9 mouse cellular contexts compared by ENCODE assay signal in the genomic region with DNA sequence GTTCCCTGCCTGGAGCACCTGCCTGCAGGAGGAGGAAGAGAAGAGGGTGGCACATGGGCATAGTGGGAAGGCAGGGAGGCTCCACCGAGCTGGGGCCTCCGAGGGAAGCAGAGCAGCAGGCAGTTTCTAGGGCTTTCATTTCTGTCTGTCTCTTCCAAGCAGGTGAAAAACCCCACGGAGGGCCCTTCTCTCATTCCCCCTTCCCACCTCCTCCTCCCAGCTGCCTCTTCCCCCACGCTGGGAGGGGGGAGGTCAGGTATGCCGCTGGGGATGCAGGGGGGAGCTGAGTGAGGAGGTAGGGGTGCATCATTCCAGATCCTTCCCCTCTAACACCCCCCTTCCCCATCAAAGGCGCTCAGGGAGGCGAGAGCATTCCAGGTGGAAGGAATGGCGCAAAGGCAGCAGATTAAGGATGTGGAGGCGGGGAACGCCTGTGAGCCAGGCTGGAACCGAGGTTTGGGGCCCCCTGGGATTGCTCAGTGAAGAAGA. TPM values are rescaled to one million over a fixed set of nuclear protein-coding genes. Genes with fewer than 3 reads are reported as not detected.
DNase-seq lines count a peak whose midpoint lies in the region; ATAC-seq and TF ChIP-seq lines count a peak whose summit lies in the region.
"Had no signal": no experiment of that assay in that cellular context is flagged by ENCODE, and none has a peak within 500 bp of the region (broad histone marks: within the 10 kb centered on the region; RNA-seq: fewer than 3 reads in every experiment).

No protein-coding gene starts in this region.

- WGBS in kidney, embryonic 14.5 days, result 8% methylated on average over 11 of the region's 11 CpGs
- WGBS in forebrain, postnatal 0 days, result 6% methylated on average over 11 of the region's 11 CpGs
- WGBS in midbrain, embryonic 11.5 days, result 2% methylated on average over 10 of the region's 11 CpGs

- no peak overlapping the region for H3K9ac ChIP-seq in kidney, embryonic 14.5 days (ENCODE audit: low read depth, low read length)
- H3K9ac ChIP-seq in forebrain, postnatal 0 days, result no peak overlapping the region
- no peak overlapping the region for H3K9ac ChIP-seq in midbrain, embryonic 11.5 days (ENCODE audit: low read length)

- no peak overlapping the region for H3K4me3 ChIP-seq in kidney, embryonic 14.5 days (ENCODE audit: low read length)
- no peak overlapping the region for H3K4me3 ChIP-seq in forebrain, postnatal 0 days (ENCODE audit: low read depth, low read length)
- H3K4me3 ChIP-seq in midbrain, embryonic 11.5 days (ENCODE audit: low read depth, low read length), result no peak overlapping the region

- peak overlapping the region; percentile 24; the same call in 1 of the 2 replicates for H3K4me2 ChIP-seq in kidney, embryonic 14.5 days (replicated peaks; ENCODE audit: low read depth, low read length)
- no peak overlapping the region for H3K4me2 ChIP-seq in forebrain, postnatal 0 days (ENCODE audit: low read depth)
- no peak overlapping the region for H3K4me2 ChIP-seq in midbrain, embryonic 11.5 days

- no peak for ATAC-seq in kidney, embryonic 14.5 days (ENCODE audit: low FRiP score, low TSS enrichment)
- peak; percentile 80; the same call in 1 of the 2 replicates for ATAC-seq in forebrain, postnatal 0 days
- ATAC-seq in midbrain, embryonic 11.5 days (ENCODE audit: low FRiP score), result no peak

- no peaks in the 10 kb centered on the region for H3K9me3 ChIP-seq in kidney, embryonic 14.5 days (ENCODE audit: control insufficient read depth, low read length)
- 0 out of 2 replicates have a peak, but pooled peaks cover 3% of the 10 kb centered on the region for H3K9me3 ChIP-seq in forebrain, postnatal 0 days (ENCODE audit: low read length)
- no peaks in the 10 kb centered on the region; the same call in 1 of the 2 replicates for H3K9me3 ChIP-seq in midbrain, embryonic 11.5 days (ENCODE audit: control insufficient read depth, low read length)

- peak overlapping the region; percentile 73 for H3K27ac ChIP-seq in kidney, embryonic 14.5 days (ENCODE audit: low read depth, low read length)
- no peak overlapping the region for H3K27ac ChIP-seq in forebrain, postnatal 0 days (ENCODE audit: low read depth, low read length)
- no peak overlapping the region for H3K27ac ChIP-seq in midbrain, embryonic 11.5 days (ENCODE audit: low read depth, low read length)
- H3K27ac ChIP-seq: macrophage had no signal

- peaks cover 47% of the 10 kb centered on the region for H3K4me1 ChIP-seq in kidney, embryonic 14.5 days (ENCODE audit: control insufficient read depth, insufficient read depth, low read length)
- H3K4me1 ChIP-seq in forebrain, postnatal 0 days (ENCODE audit: insufficient read depth), result 0 out of 2 replicates have a peak, but pooled peaks cover 5% of the 10 kb centered on the region
- H3K4me1 ChIP-seq in midbrain, embryonic 11.5 days (ENCODE audit: control insufficient read depth, insufficient read depth, low read length), result peaks cover 10% of the 10 kb centered on the region; the same call in 1 of the 2 replicates

- no peaks in the 10 kb centered on the region for H3K36me3 ChIP-seq in kidney, embryonic 14.5 days (ENCODE audit: control insufficient read depth, insufficient read depth, low read length)
- no peaks in the 10 kb centered on the region for H3K36me3 ChIP-seq in forebrain, postnatal 0 days (ENCODE audit: insufficient read depth)
- H3K36me3 ChIP-seq in midbrain, embryonic 11.5 days (ENCODE audit: control insufficient read depth, insufficient read depth, low read length), result no peaks in the 10 kb centered on the region

- no peaks in the 10 kb centered on the region for H3K27me3 ChIP-seq in kidney, embryonic 14.5 days (ENCODE audit: control insufficient read depth, insufficient read depth, low read length)
- no peaks in the 10 kb centered on the region for H3K27me3 ChIP-seq in forebrain, postnatal 0 days (ENCODE audit: insufficient read depth, low read length)
- no peaks in the 10 kb centered on the region for H3K27me3 ChIP-seq in midbrain, embryonic 11.5 days (ENCODE audit: control insufficient read depth, insufficient read depth, low read length)

- DNase-seq in kidney, postnatal 36 days, result no peak
- DNase-seq in NIH3T3 (ENCODE audit: low read depth), result peak; percentile 25
- DNase-seq in forebrain, postnatal 0 days, result peak; percentile 31
- peak; percentile 62 for DNase-seq in midbrain, embryonic 11.5 days (ENCODE audit: low spot score, missing footprints)
- no peak for DNase-seq in adrenal gland, adult 8-10 months
- no peak for DNase-seq in frontal cortex, postnatal 36 days (ENCODE audit: low spot score in 2 of 2)
- no peak for DNase-seq in thymus, postnatal 0 days (ENCODE audit: low spot score)

- no peak for TF ChIP-seq CTCF in forebrain, postnatal 0 days (IDR thresholded peaks at IDR 0.05; ENCODE audit: low read depth)

RNA-seq across cellular contexts. Expression of a gene that starts 9.4 kb away (rescaled TPM):
- 103 and 143 TPM in 2 replicates for polyA plus RNA-seq in kidney, embryonic 14.5 days (2014; fragmentation: Nextera tagmentation; extraction: Ambion mirVana)
- 8.1 and 11.3 TPM in 2 replicates for total RNA-seq in forebrain, postnatal 0 days (2014; rRNA removed)
- 15.7 and 24.1 TPM in 2 replicates for polyA plus RNA-seq in forebrain, postnatal 0 days (2015; fragmentation: Nextera tagmentation; extraction: Ambion mirVana)
- polyA plus RNA-seq in midbrain, embryonic 11.5 days (2014; fragmentation: Nextera tagmentation; extraction: Ambion mirVana), result 38.3 and 40.1 TPM in 2 replicates
- 100 to 1,000 TPM; 105 to 158 (median 133) TPM for total RNA-seq in adrenal gland, adult 8-10 months (2022)
- 140 and 190 TPM in 2 replicates for polyA plus RNA-seq in thymus, postnatal 0 days (2015; fragmentation: Nextera tagmentation; extraction: Ambion mirVana)

Comparison
In these comparisons a context has a peak if more than half of its experiments do, and no peak if none do; other contexts are left out.
1. DNase-seq: peak in NIH3T3 (single experiment), forebrain, postnatal 0 days (single experiment) and midbrain, embryonic 11.5 days (single experiment); none in kidney, postnatal 36 days (0 of 2), adrenal gland, adult 8-10 months (single experiment), frontal cortex, postnatal 36 days (0 of 2) and thymus, postnatal 0 days (single experiment).